Mouse (Mus musculus) liver, embryonic 16.5 days (tissue): ENCODE results near the gene Pou6f1. TPM values are rescaled to one million over a fixed set of nuclear protein-coding genes. Genes with fewer than 3 reads are reported as not detected.

ENCODE experiments used
- ATAC-seq: fragments of 200-750 bp; cut with Nextera tagmentation; 2 replicates; pipeline ENCODE4 v1.8.0; 2017; ENCODE audit warnings: low read depth, mild to moderate bottlenecking, moderate number of reproducible peaks, moderate library complexity
- H3K27ac ChIP-seq: fragments of 300-500 bp; sonication (generic); 2 replicates; pipeline ENCODE4 v1.5.1; 2014; ENCODE audit warnings: mild to moderate bottlenecking, low read length
- H3K27me3 ChIP-seq: fragments of 300-500 bp; sonication (generic); 2 replicates; pipeline ENCODE4 v1.6.1; 2014; ENCODE audit warnings: low read depth, low read length, mixed read lengths; ENCODE audit not compliant: control insufficient read depth, insufficient read depth
- H3K36me3 ChIP-seq: fragments of 300-500 bp; sonication (generic); 2 replicates; pipeline ENCODE4 v1.6.1; 2014; ENCODE audit warnings: mild to moderate bottlenecking; ENCODE audit not compliant: control insufficient read depth, insufficient read depth
- H3K4me1 ChIP-seq: fragments of 300-500 bp; sonication (generic); 2 replicates; pipeline ENCODE4 v1.6.1; 2014; ENCODE audit warnings: low read depth, low read length, mixed read lengths; ENCODE audit not compliant: control insufficient read depth
- H3K4me2 ChIP-seq: fragments of 300-500 bp; sonication (generic); 2 replicates; pipeline ENCODE4 v1.6.1; 2014; ENCODE audit warnings: low read depth, low read length, mixed read lengths
- H3K4me3 ChIP-seq: fragments of 300-500 bp; sonication (generic); 2 replicates; pipeline ENCODE4 v1.5.1; 2014; ENCODE audit warnings: low read depth, mild to moderate bottlenecking, low read length
- H3K9ac ChIP-seq: fragments of 300-500 bp; sonication (generic); 2 replicates; pipeline ENCODE4 v1.6.1; 2014; ENCODE audit warnings: low read depth, low read length
- H3K9me3 ChIP-seq: fragments of 300-500 bp; sonication (generic); replicated peaks from 2 replicates; pipeline ENCODE4 v1.6.1; 2016; ENCODE audit warnings: low read length; ENCODE audit not compliant: control insufficient read depth
- WGBS: fragments of 180-500 bp; shearing (Covaris S2); extraction: QIAGEN DNeasy Blood & Tissue Kit; methylation state at CpG from one replicate; pipeline ENCODE4 v1.1.7; 2014; ENCODE audit not compliant: insufficient replicate concordance; 5-methylcytosine and 5-hydroxymethylcytosine counted together
- polyA plus RNA-seq: library from polyadenylated mRNA; unstranded; fragments of >200 nt; fragmentation: Nextera tagmentation; extraction: Ambion mirVana; gene quantifications from 2 replicates; pipeline ENCODE4 v1.2.1, GENCODE M21; 2015

Gene Pou6f1
- polyA plus RNA-seq, 1 experiment from 2014 or later = 0.50 TPM

DNA sequence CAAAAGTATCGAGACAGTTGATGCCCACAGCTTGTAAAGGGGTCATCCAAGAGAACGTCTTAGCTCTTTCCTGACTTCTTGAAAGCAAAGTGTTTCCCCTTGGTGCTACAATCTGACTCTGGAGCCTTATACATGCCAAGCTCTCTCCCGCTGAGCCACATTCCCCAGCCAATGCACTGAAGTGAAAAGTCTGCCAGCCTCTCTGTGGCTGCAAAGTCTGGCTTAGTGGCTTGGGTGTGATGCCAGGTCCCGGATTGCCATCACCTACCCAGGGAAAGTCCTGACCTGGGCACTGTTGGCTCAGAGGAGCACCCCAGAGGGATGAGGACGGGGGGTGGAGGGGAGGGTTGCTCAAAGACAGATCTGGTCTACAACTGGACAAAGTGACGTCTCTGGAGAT, 23.0 kb downstream of the Pou6f1 start:
- Histone ChIP-seq H3K4me1 (no peaks in the 10 kb centered on the region), H3K27ac (no peak overlapping the region), H3K4me2 (no peak overlapping the region), H3K4me3 (no peak overlapping the region), H3K27me3 (no peaks in the 10 kb centered on the region), H3K9me3 (no peaks in the 10 kb centered on the region), H3K9ac (no peak overlapping the region), H3K36me3 (no peaks in the 10 kb centered on the region)
- ATAC-seq = no peak
- 61% methylated on average over 6 of the region's 6 CpGs for WGBS

DNA sequence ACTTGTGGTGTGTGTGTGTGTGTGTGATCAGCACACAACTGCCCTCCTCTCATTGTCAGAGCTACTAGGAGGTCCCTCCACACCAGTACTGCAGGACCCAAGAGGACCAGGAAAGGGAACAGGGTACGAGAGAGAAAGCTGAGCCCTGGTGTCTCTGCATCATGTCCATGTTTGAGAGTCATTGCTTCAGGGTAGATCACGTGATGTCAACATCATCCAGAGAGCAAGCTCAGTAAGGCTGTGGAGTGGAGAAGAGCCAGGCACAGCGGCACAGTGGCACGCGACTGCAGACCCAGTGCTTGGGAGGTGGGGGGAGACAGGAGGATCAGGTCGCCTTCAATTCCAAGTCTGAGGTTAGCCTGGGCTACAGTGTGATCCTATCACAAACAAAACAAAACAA, 23.4 kb downstream of the Pou6f1 start:
- ATAC-seq = no peak
- no peak overlapping the region for H3K4me2 ChIP-seq
- no peaks in the 10 kb centered on the region for H3K9me3 ChIP-seq
- no peak overlapping the region for H3K4me3 ChIP-seq
- no peaks in the 10 kb centered on the region for H3K36me3 ChIP-seq
- H3K27me3 ChIP-seq = no peaks in the 10 kb centered on the region
- no peak overlapping the region for H3K27ac ChIP-seq
- H3K4me1 ChIP-seq = no peaks in the 10 kb centered on the region
- 62% methylated on average over 6 of the region's 6 CpGs for WGBS
- no peak overlapping the region for H3K9ac ChIP-seq

DNA sequence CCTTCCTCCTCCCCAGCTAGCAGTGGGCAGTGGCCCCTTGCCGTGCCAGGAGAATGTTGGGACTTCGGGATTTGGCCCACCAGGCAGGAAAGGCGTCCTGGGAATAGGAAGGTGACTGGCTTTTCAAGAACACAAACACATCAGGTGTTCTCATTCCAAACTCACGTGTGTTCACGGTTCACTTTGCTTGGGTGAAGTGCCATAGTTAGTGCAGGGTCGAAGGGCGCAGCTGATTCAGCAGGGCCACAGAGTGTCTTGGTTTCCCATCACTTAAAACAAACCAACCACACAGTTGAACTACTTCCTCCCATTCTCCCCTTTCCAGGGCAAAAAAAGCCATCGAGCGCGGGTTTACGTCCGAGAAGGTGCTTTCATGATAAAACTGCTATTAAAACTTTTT, 24.4 kb downstream of the Pou6f1 start:
- no peak for ATAC-seq
- Histone ChIP-seq H3K9me3 (no peaks in the 10 kb centered on the region), H3K27ac (no peak overlapping the region), H3K36me3 (no peaks in the 10 kb centered on the region), H3K9ac (no peak overlapping the region), H3K4me2 (no peak overlapping the region), H3K4me1 (no peaks in the 10 kb centered on the region), H3K4me3 (no peak overlapping the region), H3K27me3 (no peaks in the 10 kb centered on the region)
- 45% methylated on average over 12 of the region's 12 CpGs for whole genome bisulfite sequencing

DNA sequence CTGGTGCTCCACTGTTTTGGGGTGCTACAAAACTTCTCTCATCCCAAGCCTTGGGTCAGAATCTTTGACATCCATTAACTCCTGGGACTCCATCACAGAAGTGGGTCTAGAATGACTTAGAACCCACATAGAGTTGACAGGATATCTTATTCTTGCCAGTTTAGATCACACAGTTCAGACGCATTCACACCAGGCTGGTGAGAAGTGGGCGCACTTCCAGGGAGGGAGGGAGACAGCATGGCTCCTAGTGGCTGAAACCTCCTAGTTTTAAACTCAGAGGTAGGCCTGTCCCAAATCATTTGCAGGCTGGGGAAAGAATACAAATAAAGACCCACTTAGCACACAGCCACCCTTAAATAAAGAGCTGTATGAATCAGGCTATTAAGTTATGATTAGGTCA, 25.4 kb downstream of the Pou6f1 start:
- no peaks in the 10 kb centered on the region for H3K36me3 ChIP-seq
- no peaks in the 10 kb centered on the region for H3K9me3 ChIP-seq
- no peak overlapping the region for H3K4me2 ChIP-seq
- no peak overlapping the region for H3K27ac ChIP-seq
- no peaks in the 10 kb centered on the region for H3K4me1 ChIP-seq
- no peak overlapping the region for H3K4me3 ChIP-seq
- 72% methylated on average over 2 of the region's 2 CpGs for WGBS
- ATAC-seq = no peak
- H3K27me3 ChIP-seq = no peaks in the 10 kb centered on the region
- no peak overlapping the region for H3K9ac ChIP-seq

DNA sequence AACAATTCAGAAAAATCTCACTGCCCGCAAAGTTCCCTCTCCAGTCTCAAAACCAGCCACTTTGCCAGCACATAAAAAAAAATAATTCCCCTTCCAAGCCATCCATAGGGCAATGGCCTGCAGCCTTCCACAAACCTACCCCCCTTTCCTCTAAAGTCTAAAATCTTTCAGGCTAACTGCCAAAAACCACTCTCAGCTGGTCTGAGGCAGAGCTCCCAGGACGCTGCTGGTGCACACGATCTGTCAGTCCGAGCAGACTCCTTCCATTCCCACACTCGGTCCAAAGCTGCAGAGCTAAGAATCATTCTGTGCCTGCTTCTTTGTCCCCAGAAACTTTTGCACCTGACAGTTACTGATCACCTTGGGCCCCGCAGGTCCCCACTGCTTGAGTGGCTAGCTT, 25.8 kb downstream of the Pou6f1 start:
- Histone ChIP-seq H3K4me2 (no peak overlapping the region), H3K27me3 (no peaks in the 10 kb centered on the region), H3K27ac (no peak overlapping the region), H3K36me3 (no peaks in the 10 kb centered on the region), H3K4me3 (no peak overlapping the region), H3K4me1 (no peaks in the 10 kb centered on the region), H3K9ac (no peak overlapping the region), H3K9me3 (no peaks in the 10 kb centered on the region)
- ATAC-seq = no peak
- WGBS = 47% methylated on average over 6 of the region's 6 CpGs

DNA sequence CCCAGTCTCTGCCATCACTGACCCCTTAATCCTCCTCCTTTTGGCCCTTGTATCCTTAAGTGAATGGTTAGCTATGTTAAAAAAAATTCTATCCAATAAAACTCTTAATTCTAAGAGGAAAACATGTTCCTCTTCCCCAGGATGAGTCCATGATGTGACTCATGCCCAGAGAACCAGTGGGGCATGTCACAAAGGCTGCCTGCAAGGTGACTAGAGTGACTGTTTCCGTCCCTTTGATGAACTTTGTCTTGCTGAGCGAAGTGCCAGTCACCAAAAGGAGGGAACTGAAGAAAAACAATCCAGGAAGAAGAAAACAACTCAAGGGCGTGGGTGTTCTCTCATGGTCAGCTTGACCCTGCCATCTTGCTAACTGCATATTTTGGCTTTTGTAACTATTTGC, 30.5 kb downstream of the Pou6f1 start:
- Histone ChIP-seq H3K27me3 (no peaks in the 10 kb centered on the region), H3K9ac (no peak overlapping the region), H3K4me1 (no peaks in the 10 kb centered on the region), H3K9me3 (no peaks in the 10 kb centered on the region), H3K36me3 (no peaks in the 10 kb centered on the region), H3K27ac (no peak overlapping the region), H3K4me2 (no peak overlapping the region), H3K4me3 (no peak overlapping the region)
- ATAC-seq = no peak
- WGBS = 49% methylated on average over 3 of the region's 3 CpGs

DNA sequence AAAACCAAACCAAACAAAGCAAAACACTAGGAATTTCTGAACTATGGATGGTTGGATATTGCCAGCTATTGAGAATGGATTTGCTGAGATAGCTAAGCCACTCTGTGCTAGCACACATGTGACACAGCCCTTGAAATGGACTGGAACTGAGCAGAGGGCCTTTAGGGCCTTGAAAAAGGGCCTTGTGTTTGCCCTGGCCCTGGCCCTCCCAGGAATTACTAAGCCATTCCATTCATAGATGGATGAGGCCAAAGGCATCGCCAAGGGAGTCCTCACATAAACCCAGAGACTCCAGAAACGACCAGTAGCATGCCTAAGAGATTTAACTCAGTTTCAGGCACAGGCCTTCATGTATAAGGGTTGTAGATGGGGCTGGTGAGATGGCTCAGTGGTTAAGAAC, 33.3 kb downstream of the Pou6f1 start:
- 48% methylated on average over 2 of the region's 2 CpGs for WGBS

DNA sequence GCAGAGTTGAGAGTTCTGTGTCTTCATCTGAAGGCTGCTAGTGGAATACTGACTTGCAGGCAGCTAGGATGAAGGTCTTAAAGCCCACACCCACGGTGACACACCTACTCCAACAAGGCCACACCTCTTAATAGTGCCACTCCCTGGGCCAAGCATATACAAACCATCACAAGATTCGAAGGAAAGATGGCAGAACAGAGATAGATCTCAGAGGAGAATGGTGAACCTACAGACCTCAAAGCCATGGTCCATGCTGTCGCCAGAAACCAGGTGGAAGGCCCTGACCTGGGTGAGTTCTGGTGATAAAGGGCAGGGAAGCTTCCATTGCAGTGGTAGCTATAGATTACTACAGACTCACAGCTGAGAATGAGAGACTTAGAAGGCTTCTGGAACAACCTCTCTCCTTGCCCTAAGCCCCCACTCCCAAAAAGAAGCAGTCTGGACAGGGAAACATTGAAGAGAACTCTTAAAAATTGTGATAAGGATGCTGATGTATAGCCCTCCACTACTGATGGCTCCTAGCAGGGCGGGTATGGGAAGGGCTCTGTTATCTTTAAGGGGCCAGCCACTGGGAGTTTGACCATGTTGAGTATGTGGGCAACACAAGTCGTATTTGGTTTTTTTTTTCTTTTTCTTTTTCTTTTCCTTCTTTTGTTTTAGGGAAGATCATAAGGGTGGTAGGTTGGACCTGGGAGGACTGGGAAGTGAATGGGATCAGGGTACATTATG, 41.9 kb downstream of the Pou6f1 start:
- Histone ChIP-seq H3K9ac (peak overlapping the region; percentile 40), H3K27ac (peak overlapping the region; percentile 71; the same call in 1 of the 2 replicates)

More for the DNA sequence above, 33.3 kb downstream of the Pou6f1 start:
- ATAC-seq = no peak
- no peaks in the 10 kb centered on the region for H3K36me3 ChIP-seq
- H3K9ac ChIP-seq = no peak overlapping the region
- no peak overlapping the region for H3K4me2 ChIP-seq
- H3K4me3 ChIP-seq = no peak overlapping the region
- no peaks in the 10 kb centered on the region for H3K9me3 ChIP-seq
- no peaks in the 10 kb centered on the region for H3K4me1 ChIP-seq
- no peaks in the 10 kb centered on the region for H3K27me3 ChIP-seq
- no peak overlapping the region for H3K27ac ChIP-seq

DNA sequence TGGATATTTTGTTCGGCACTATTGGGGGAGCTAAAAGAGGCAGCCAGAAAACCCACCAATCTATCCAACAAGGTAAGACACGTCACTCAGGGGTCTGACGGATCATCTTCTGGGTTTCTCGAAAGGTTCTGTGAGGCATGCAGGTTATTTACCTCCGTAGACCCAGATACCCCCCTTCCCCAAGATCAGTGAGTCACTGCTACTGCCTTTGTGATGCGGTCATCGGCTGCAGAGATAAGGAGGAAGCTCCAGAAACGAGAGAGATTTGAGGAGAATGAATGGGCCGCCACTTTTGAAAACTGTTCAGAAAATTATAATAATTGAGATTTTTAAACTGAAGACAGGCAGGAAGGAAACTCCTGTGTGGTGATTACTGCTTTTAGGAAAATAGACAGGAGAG, 43.4 kb downstream of the Pou6f1 start:
- WGBS = 72% methylated on average over 9 of the region's 9 CpGs
- H3K4me1 ChIP-seq = peaks cover 29% of the 10 kb centered on the region
- H3K9ac ChIP-seq = no peak overlapping the region
- ATAC-seq = no peak
- H3K9me3 ChIP-seq = no peaks in the 10 kb centered on the region
- peak overlapping the region; percentile 57 for H3K4me3 ChIP-seq
- no peak overlapping the region for H3K27ac ChIP-seq
- no peaks in the 10 kb centered on the region for H3K36me3 ChIP-seq
- H3K4me2 ChIP-seq = peak overlapping the region; percentile 40; the same call in 1 of the 2 replicates
- no peaks in the 10 kb centered on the region for H3K27me3 ChIP-seq

More for the DNA sequence above, 41.9 kb downstream of the Pou6f1 start:
- ATAC-seq = peak; percentile 98
- 26% methylated on average over 5 of the region's 5 CpGs for WGBS
- Histone ChIP-seq H3K4me2 (peak overlapping the region; percentile 40), H3K27me3 (no peaks in the 10 kb centered on the region), H3K36me3 (no peaks in the 10 kb centered on the region), H3K4me1 (peaks cover 23% of the 10 kb centered on the region), H3K9me3 (no peaks in the 10 kb centered on the region), H3K4me3 (peak overlapping the region; percentile 57)
